Mouse (Mus musculus) kidney, adult 10 weeks (tissue): ENCODE data around the gene Tnfrsf18. TPM values are rescaled to one million over a fixed set of nuclear protein-coding genes. Genes with fewer than 3 reads are reported as not detected.

Experiments
- polyA plus RNA-seq: library from polyadenylated mRNA; stranded (reverse); fragments of 350-450 nt; fragmentation: Illumina TruSeq; extraction: RNeasy Lipid Tissue Mini Kit (QIAGEN cat#74804); gene quantifications from one replicate; pipeline ENCODE4 v1.2.3, GENCODE M21; 2014; ENCODE audit warnings: low read depth, low replicate concordance

Gene Tnfrsf18
- polyA plus RNA-seq, result not detected

DNA sequence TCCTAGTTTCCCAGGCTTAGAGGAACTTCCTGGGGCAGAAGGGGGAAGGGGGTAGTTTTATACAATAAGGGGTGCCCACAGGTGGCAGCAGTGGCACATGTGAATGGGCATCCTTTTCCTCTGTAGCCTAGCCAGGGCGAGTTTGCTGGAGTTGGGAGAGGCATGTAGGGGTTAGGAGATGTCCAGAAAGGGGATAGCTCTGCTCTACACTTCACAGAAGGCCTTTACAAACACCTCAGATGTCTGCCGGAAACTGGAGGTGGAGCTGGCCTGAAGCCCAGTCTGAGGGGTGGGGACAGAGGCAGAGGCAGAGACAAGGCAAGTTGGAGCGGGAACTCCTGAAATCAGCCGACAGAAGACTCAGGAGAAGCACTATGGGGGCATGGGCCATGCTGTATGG is at the start of gene Tnfrsf18:
TSS of gene Tnfrsf18 (plus strand) at position 152 of the 400 bp plus-strand sequence.

DNA sequence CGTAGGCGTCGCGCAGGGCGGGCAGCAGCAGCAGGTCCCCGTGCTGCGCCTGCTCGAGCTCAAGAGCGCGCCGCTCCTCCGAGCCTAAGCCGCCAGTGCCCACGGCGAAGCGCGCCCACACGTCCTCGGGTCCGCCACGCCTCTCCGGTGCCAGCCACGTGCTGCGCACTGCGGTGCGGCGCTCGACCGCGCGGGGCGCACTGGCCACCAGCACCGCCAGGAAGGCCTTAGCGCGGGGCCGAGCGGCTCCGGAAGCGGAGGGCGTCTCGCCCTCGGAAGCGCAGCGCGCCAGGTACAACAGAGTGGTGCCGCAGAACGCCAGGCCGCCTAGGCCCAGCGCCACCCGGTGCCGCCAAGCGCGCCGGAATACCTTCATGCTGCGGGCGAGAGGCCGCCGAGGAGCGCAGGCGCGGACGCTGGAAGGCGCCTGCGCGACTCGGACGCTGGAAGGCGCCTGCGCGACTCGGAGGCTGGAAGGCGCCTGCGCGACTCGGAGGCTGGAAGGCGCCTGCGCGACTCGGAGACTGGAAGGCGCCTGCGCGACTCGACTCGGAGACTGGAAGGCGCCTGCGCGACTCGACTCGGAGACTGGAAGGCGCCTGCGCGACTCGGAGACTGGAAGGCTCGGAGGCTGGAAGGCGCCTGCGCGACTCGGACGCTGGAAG is 33.6 kb upstream of the Tnfrsf18 start, which contains the start of the genes B3galt6 and Sdf4:
TSS of gene B3galt6 (minus strand) at position 409 of the 665 bp plus-strand sequence.
TSS of gene Sdf4 (plus strand) at position 632 of the 665 bp plus-strand sequence.

DNA sequence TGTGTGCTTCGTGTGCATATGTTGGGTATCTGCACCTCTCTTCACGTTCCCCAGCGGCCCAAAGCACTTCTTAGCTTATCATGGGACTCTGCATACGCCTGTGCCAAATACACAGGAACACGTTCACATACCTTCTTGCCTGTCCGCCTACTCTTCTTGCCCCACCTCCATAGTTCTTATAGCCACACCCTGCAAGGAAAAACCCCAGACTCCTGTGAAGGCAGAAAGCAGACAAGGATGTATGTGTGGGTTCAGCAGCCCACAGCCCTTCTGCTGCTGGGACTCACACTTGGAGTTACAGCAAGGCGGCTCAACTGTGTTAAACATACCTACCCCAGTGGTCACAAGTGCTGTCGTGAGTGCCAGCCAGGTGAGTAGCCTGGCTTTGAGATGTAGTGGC is 12.3 kb upstream of the Tnfrsf18 start, which contains the start of gene Tnfrsf4:
TSS of gene Tnfrsf4 (plus strand) at position 207 of the 400 bp plus-strand sequence.

DNA sequence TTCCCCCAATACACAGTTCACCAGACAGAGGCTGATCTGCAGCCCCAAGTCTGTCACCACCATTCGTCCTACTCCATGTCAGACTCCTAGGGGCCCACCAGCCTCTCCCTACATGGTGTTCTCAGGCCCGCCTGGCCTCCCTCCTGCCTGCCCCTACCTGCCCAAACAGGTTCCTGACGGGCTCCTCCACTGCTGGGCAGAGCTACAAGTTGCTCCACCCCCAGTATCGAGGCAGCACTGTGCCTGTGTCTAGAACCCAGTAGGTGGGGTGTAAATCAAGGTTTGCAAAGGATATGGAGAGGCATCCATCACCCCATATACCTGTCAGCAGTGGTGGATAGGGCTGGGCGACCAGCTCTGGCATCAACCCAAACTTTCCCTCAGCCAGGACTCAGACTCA is 33.3 kb downstream of the Tnfrsf18 start, which contains the start of gene Ttll10:
TSS of gene Ttll10 (minus strand) at position 154 of the 400 bp plus-strand sequence.

Other genes starting within 250 kb of the Tnfrsf18 start
- 2.2 TPM for gene Tmem88b, start 240.3 kb upstream of the Tnfrsf18 start, polyA plus RNA-seq
- not detected for gene Ankrd65, start 235.7 kb upstream of the Tnfrsf18 start, polyA plus RNA-seq
- gene Mrpl20, start 223.3 kb upstream of the Tnfrsf18 start, polyA plus RNA-seq, result 87.6 TPM
- 37.9 TPM for gene Ccnl2, start 213.7 kb upstream of the Tnfrsf18 start, polyA plus RNA-seq
- 6.3 TPM for gene Aurkaip1, start 194.9 kb upstream of the Tnfrsf18 start, polyA plus RNA-seq
- gene Mxra8, start 186.5 kb upstream of the Tnfrsf18 start, polyA plus RNA-seq, result 43.1 TPM
- gene Dvl1, start 178.8 kb upstream of the Tnfrsf18 start, polyA plus RNA-seq, result 3.0 TPM
- not detected for gene Tas1r3, start 162.8 kb upstream of the Tnfrsf18 start, polyA plus RNA-seq
- gene Cptp, start 156.7 kb upstream of the Tnfrsf18 start, polyA plus RNA-seq, result 6.4 TPM
- 1.9 TPM for gene Ints11, start 156.6 kb upstream of the Tnfrsf18 start, polyA plus RNA-seq
- gene Pusl1, start 134.4 kb upstream of the Tnfrsf18 start, polyA plus RNA-seq, result 1.4 TPM
- 0.97 TPM for gene Acap3, start 134.3 kb upstream of the Tnfrsf18 start, polyA plus RNA-seq
- 50.5 TPM for gene Ube2j2, start 82.3 kb upstream of the Tnfrsf18 start, polyA plus RNA-seq
- 28.0 TPM for gene C1qtnf12, start 63.8 kb upstream of the Tnfrsf18 start, polyA plus RNA-seq
- gene B3galt6, start 33.5 kb upstream of the Tnfrsf18 start, polyA plus RNA-seq, result 5.6 TPM
- gene Sdf4, start 33.3 kb upstream of the Tnfrsf18 start, polyA plus RNA-seq, result 121 TPM
- not detected for gene Tnfrsf4, start 12.3 kb upstream of the Tnfrsf18 start, polyA plus RNA-seq
- 0.61 TPM for gene Ttll10, start 33.2 kb downstream of the Tnfrsf18 start, polyA plus RNA-seq
- 1.5 TPM for gene 9430015G10Rik, start 83.8 kb downstream of the Tnfrsf18 start, polyA plus RNA-seq
- not detected for gene Rnf223, start 104.3 kb downstream of the Tnfrsf18 start, polyA plus RNA-seq
- 20.3 TPM for gene Agrn, start 171.3 kb downstream of the Tnfrsf18 start, polyA plus RNA-seq
- gene Isg15, start 174.7 kb downstream of the Tnfrsf18 start, polyA plus RNA-seq, result not detected
- 0.77 TPM for gene AW011738, start 177.1 kb downstream of the Tnfrsf18 start, polyA plus RNA-seq
- gene Perm1, start 189.7 kb downstream of the Tnfrsf18 start, polyA plus RNA-seq, result 2.7 TPM
- 2.0 TPM for gene Plekhn1, start 208.7 kb downstream of the Tnfrsf18 start, polyA plus RNA-seq
- gene Noc2l, start 209.8 kb downstream of the Tnfrsf18 start, polyA plus RNA-seq, result 4.9 TPM
- not detected for gene Samd11, start 229.5 kb downstream of the Tnfrsf18 start, polyA plus RNA-seq